11 mouse cellular contexts compared by ENCODE assay signal in genomic region chr15:102310074-102310845, GRCm38 (mm10). TPM values are rescaled to one million over a fixed set of nuclear protein-coding genes. Genes with fewer than 3 reads are reported as not detected.
DNase-seq lines count a peak whose midpoint lies in the region; ATAC-seq and TF ChIP-seq lines count a peak whose summit lies in the region.
"Had no signal": no experiment of that assay in that cellular context is flagged by ENCODE, and none has a peak within 500 bp of the region (broad histone marks: within the 10 kb centered on the region; RNA-seq: fewer than 3 reads in every experiment).

No protein-coding gene starts in this region.

- TF ChIP-seq CTCF in lung, embryonic 14.5 days (IDR thresholded peaks at IDR 0.05; ENCODE audit: low read depth) = no peak

- H3K27ac ChIP-seq in lung, embryonic 14.5 days (ENCODE audit: low read depth) = peak overlapping the region; percentile 83
- H3K27ac ChIP-seq in hindbrain, embryonic 10.5 days = no peak overlapping the region
- H3K27ac ChIP-seq: left cerebral cortex, adult 2 months; neural tube, embryonic 13.5 days had no signal

- peak; percentile 76 to 81 for DNase-seq in adrenal gland, adult (ENCODE audit: inconsistent age in 2 of 2, low spot score in 1 of 2)
- no peak for DNase-seq in adrenal gland, postnatal 4 days (ENCODE audit: low spot score in 2 of 2)
- peak; percentile 74 to 75 for DNase-seq in adrenal gland, postnatal 36 days
- DNase-seq in heart, postnatal 4 days = peak; percentile 71
- DNase-seq in lung, embryonic 14.5 days = peak; percentile 92
- DNase-seq in hindbrain, embryonic 10.5 days (ENCODE audit: low spot score) = no peak
- DNase-seq in cerebellum, postnatal 25 days = no peak
- DNase-seq in right cerebral cortex, postnatal 25 days = no peak

- no peak overlapping the region for H3K4me3 ChIP-seq in lung, embryonic 14.5 days (ENCODE audit: low read depth, low read length)
- H3K4me3 ChIP-seq in hindbrain, embryonic 10.5 days = no peak overlapping the region
- H3K4me3 ChIP-seq: left cerebral cortex, adult 2 months; neural tube, embryonic 13.5 days had no signal

- peak; percentile 95 for ATAC-seq in lung, embryonic 14.5 days (ENCODE audit: insufficient read depth)

- no peak overlapping the region for H3K9ac ChIP-seq in lung, embryonic 14.5 days
- H3K9ac ChIP-seq: neural tube, embryonic 13.5 days had no signal

- 38% methylated on average over 10 of the region's 10 CpGs for WGBS in lung, embryonic 14.5 days
- WGBS in hindbrain, embryonic 10.5 days = 83% methylated on average over 10 of the region's 10 CpGs

- H3K4me2 ChIP-seq in lung, embryonic 14.5 days = no peak overlapping the region
- H3K4me2 ChIP-seq: neural tube, embryonic 13.5 days had no signal

- H3K9me3 ChIP-seq in lung, embryonic 14.5 days (ENCODE audit: low read depth, low read length) = no peaks in the 10 kb centered on the region
- H3K9me3 ChIP-seq in hindbrain, embryonic 10.5 days = no peaks in the 10 kb centered on the region
- H3K9me3 ChIP-seq: neural tube, embryonic 13.5 days had no signal

- no peaks in the 10 kb centered on the region for H3K27me3 ChIP-seq in lung, embryonic 14.5 days (ENCODE audit: insufficient read depth, low read length)
- H3K27me3 ChIP-seq in hindbrain, embryonic 10.5 days (ENCODE audit: insufficient read depth, poor library complexity, severe bottlenecking) = no peaks in the 10 kb centered on the region
- H3K27me3 ChIP-seq: neural tube, embryonic 13.5 days had no signal

- no peaks in the 10 kb centered on the region for H3K4me1 ChIP-seq in lung, embryonic 14.5 days (ENCODE audit: insufficient read depth)
- no peaks in the 10 kb centered on the region for H3K4me1 ChIP-seq in hindbrain, embryonic 10.5 days (replicated peaks)
- H3K4me1 ChIP-seq: neural tube, embryonic 13.5 days had no signal

- H3K36me3 ChIP-seq in lung, embryonic 14.5 days (ENCODE audit: insufficient read depth) = peaks cover 82% of the 10 kb centered on the region
- H3K36me3 ChIP-seq in hindbrain, embryonic 10.5 days = peaks cover 96% of the 10 kb centered on the region

RNA-seq across cellular contexts. Expression of gene Espl1, which starts 14.2 kb away (rescaled TPM):
- 10 to 100 TPM; 16.5 to 24.5 TPM for total RNA-seq in adrenal gland, postnatal 4 days (2021)
- 1 to 10 TPM; 3.2 to 3.6 TPM for total RNA-seq in adrenal gland, postnatal 36 days (2021)
- total RNA-seq in heart, postnatal 4 days (2021) = 10 to 100 TPM; 23.2 to 28.2 TPM
- polyA plus RNA-seq in lung, embryonic 14.5 days (2014; fragmentation: Nextera tagmentation; extraction: Ambion mirVana) = 44.1 and 45.9 TPM in 2 replicates
- polyA plus RNA-seq in hindbrain, embryonic 10.5 days (2016; fragmentation: Nextera tagmentation; extraction: Ambion mirVana) = 42.6 and 52.2 TPM in 2 replicates

RNA-seq across cellular contexts. Expression of gene Pfdn5, which starts 15.7 kb away (rescaled TPM):
- 100 to 1,000 TPM; 443 to 452 TPM for total RNA-seq in adrenal gland, postnatal 4 days (2021)
- total RNA-seq in adrenal gland, postnatal 36 days (2021) = 100 to 1,000 TPM; 420 TPM
- 100 to 1,000 TPM; 334 to 351 TPM for total RNA-seq in heart, postnatal 4 days (2021)
- polyA plus RNA-seq in lung, embryonic 14.5 days (2014; fragmentation: Nextera tagmentation; extraction: Ambion mirVana) = 477 and 511 TPM in 2 replicates
- polyA plus RNA-seq in hindbrain, embryonic 10.5 days (2016; fragmentation: Nextera tagmentation; extraction: Ambion mirVana) = 331 and 368 TPM in 2 replicates

RNA-seq across cellular contexts. Expression of gene Myg1, which starts 21.2 kb away (rescaled TPM):
- total RNA-seq in adrenal gland, postnatal 4 days (2021) = 10 to 100 TPM; 86.3 to 96.7 TPM
- total RNA-seq in adrenal gland, postnatal 36 days (2021) = 10 to 100 TPM; 59.0 to 59.1 TPM
- total RNA-seq in heart, postnatal 4 days (2021) = 10 to 100 TPM; 31.8 to 37.3 TPM
- polyA plus RNA-seq in lung, embryonic 14.5 days (2014; fragmentation: Nextera tagmentation; extraction: Ambion mirVana) = 111 and 113 TPM in 2 replicates
- polyA plus RNA-seq in hindbrain, embryonic 10.5 days (2016; fragmentation: Nextera tagmentation; extraction: Ambion mirVana) = 119 and 120 TPM in 2 replicates

RNA-seq across cellular contexts. Expression of gene Mfsd5, which starts 31.0 kb away (rescaled TPM):
- 10 to 100 TPM; 34.4 to 36.7 TPM for total RNA-seq in adrenal gland, postnatal 4 days (2021)
- 10 to 100 TPM; 39.0 to 40.0 TPM for total RNA-seq in adrenal gland, postnatal 36 days (2021)
- 10 to 100 TPM; 21.1 to 22.7 TPM for total RNA-seq in heart, postnatal 4 days (2021)
- polyA plus RNA-seq in lung, embryonic 14.5 days (2014; fragmentation: Nextera tagmentation; extraction: Ambion mirVana) = 63.1 and 64.0 TPM in 2 replicates
- polyA plus RNA-seq in hindbrain, embryonic 10.5 days (2016; fragmentation: Nextera tagmentation; extraction: Ambion mirVana) = 61.5 and 66.1 TPM in 2 replicates

RNA-seq across cellular contexts. Expression of gene Gm9918, which starts 39.9 kb away (rescaled TPM):
- under 1 TPM; 0.17 to 0.31 TPM for total RNA-seq in adrenal gland, postnatal 4 days (2021)
- total RNA-seq in adrenal gland, postnatal 36 days (2021) = not detected
- not detected for total RNA-seq in heart, postnatal 4 days (2021)
- 0.38 and 0.82 TPM in 2 replicates for polyA plus RNA-seq in lung, embryonic 14.5 days (2014; fragmentation: Nextera tagmentation; extraction: Ambion mirVana)
- polyA plus RNA-seq in hindbrain, embryonic 10.5 days (2016; fragmentation: Nextera tagmentation; extraction: Ambion mirVana) = 0.26 and 0.35 TPM in 2 replicates
- total RNA-seq: left cerebral cortex, adult 2 months; megakaryocyte, adult 5-6 weeks had no signal

Comparison
In these comparisons a context has a peak if more than half of its experiments do, and no peak if none do; other contexts are left out.
1. DNase-seq: peak in adrenal gland, adult (2 of 2), adrenal gland, postnatal 36 days (2 of 2), heart, postnatal 4 days (single experiment) and lung, embryonic 14.5 days (single experiment); none in adrenal gland, postnatal 4 days (0 of 2), hindbrain, embryonic 10.5 days (single experiment), cerebellum, postnatal 25 days (0 of 2) and right cerebral cortex, postnatal 25 days (single experiment).